Mouse (Mus musculus) adrenal gland, postnatal 36 days (tissue): ENCODE results near the gene Hsd17b13. TPM values are rescaled to one million over a fixed set of nuclear protein-coding genes. Genes with fewer than 3 reads are reported as not detected.

Experiments used
- DNase-seq, 2 experiments: peaks; one replicate each; pipeline ENCODE4 v3.0.0; 2021; ENCODE audit warnings: mixed read lengths in 1 of 2
- total RNA-seq, 2 experiments: library from RNA; stranded (reverse); gene quantifications; 2 replicates each; pipeline ENCODE4 v1.2.3; 2021

Hsd17b13 gene
- total RNA-seq, 2 experiments from 2014 or later = 0.20 TPM; not detected in 1

DNA sequence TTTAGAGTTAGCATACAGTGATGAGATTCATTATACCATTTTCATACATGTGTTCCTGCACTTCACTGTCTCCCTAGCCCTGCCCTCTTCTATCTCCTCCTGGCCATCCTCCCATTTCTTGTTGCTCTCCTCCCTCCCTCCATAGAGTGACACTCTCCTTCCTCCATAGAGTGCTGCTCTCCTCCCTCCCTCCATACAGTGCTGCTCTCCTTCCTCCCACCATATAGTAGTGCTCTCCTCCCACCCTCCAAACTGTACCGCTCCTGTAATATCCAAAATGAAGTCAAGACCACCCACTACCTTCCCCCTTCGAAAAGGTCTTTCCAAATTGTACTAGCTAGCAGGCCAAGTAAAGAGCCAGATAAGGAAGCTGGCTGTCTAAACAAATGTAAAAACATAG, 53.5 kb downstream of the Hsd17b13 start:
- DNase-seq = no peak

DNA sequence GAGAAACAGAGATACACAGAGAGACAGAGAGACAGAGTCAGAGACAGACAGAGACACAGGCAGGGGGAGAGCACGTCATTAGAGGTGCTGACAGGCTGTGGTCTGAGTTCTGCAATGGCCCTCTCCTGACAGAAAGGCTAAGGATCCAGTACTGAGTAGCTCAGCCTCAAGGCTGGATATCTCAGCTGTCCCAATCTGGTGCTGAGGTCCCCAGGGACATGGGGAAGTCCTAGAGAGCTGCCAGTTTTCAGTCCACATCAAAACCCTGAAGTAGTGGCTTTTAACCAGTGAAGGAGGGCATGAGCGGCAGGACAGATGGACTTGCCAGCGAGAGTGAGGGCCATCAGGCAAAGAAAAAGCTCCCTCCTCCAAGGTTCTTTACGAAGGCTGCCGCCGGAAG, 54.1 kb downstream of the Hsd17b13 start:
- no peak for DNase-seq

DNA sequence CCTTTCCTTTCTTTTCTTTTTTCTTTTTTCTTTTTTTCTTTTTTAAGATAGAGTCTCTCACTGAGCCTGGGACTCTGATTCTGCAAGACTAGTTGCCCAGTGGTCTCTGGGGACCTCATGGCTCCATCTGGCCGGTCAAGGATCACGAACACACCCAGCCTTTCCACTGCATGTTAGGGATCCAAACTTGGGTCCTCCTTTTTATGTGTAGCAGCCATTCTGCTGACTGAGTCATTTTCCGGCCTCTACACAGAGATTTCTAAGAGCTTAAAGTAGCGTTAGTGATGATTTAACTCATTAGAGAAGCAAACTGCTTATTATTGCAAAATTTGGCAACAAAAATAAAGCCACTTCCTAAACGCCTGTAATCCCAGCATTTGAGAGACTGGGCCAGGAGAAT, 54.8 kb downstream of the Hsd17b13 start:
- no peak for DNase-seq

DNA sequence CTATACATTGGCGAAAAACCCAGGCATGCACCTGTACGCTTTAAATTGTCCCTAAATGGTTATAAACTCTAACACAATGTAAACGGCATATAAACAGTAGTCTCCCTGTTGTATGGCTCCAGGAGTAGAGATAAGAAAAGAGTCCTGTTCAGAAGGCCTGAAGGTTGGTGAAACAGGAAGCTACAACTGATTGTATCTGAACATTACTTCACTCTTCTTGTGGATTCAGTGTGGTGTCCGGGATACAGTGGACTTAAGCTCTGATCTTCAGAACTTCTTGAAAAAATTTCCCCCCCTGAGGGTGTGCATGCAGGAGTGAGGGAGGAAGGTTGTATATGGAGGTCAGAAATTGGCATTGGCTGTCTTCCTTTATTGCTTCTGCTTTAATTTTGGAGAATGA, 57.7 kb downstream of the Hsd17b13 start:
- DNase-seq = no peak

DNA sequence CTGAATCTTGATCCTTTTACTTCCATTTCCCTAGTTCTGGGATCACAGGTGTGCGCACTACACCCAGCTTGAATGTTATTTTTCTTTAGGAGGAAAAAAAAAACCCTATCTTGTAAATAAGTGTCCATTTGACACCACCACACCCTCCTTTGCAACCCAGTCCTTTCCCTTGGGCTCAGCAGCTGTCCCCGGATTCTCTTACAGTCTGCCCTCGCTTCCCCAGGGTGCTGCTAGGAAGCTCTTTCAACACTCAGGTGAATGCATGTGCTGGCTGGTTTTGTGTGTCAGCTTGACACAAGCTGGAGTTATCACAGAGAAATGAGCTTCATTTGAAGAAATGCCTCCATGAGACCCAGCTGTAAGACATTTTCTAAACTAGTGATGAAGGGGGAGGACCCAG, 59.0 kb downstream of the Hsd17b13 start:
- DNase-seq = no peak

DNA sequence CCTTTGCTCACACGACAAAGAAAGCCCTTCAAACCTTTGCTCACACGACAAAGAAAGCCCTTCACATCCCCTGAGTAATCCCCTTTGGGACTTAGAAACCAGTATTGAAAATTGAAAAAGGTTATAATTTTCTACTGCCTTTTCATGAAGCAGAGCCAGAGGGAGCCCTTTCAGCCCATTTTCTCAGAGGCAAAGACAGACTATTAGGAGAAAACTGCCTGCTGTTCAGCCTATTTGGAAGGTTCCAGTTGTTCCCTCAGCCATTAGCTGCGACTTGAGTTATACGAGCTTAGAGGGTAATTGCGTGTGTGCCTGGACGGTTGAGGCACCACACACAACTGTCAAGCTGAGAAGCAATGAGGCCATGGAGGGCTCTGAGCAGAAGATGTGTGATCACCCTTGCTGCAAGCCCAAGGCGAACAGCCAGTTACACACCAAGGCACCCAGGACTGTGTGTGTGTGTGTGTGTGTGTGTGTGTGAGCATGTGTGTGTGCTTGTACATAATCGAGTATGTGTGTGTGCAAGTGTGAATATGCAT, 59.8 kb downstream of the Hsd17b13 start:
- DNase-seq = no peak

DNA sequence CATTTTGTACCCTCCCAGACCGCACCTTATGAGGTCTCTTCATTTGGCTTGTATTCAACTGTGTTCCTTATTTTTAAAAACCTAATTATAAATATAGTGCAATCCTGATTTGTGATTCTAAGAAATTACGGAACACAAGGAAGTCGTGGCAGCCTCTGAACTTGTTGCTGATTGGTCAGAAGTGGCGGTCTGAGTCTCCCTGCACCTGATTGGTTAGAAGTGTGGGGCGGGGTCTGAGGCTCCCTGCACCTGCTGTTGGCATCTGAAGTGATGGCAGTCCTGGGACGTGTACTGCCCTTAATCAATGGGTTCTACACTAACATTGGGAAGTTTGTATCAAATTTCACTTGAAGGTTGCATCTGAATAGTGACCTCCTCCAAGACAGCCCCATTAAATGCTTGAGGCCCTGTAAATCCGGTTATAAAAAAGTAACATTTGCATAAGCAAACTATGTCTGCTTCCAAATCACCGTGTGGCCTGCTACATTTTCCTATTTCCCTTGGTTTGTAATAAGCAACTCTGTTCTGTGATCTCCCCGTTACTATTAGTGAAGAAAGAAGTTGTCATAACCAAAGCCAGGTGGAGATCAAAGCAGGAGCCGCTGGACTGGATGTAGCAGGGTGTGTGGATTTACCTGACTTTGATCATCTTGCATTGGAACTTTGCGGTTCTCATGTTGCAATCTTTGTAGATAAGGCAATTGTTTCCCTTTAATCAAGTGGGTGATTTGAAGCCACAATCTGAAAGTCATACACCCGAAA, 60.4 kb downstream of the Hsd17b13 start:
- no peak for DNase-seq

DNA sequence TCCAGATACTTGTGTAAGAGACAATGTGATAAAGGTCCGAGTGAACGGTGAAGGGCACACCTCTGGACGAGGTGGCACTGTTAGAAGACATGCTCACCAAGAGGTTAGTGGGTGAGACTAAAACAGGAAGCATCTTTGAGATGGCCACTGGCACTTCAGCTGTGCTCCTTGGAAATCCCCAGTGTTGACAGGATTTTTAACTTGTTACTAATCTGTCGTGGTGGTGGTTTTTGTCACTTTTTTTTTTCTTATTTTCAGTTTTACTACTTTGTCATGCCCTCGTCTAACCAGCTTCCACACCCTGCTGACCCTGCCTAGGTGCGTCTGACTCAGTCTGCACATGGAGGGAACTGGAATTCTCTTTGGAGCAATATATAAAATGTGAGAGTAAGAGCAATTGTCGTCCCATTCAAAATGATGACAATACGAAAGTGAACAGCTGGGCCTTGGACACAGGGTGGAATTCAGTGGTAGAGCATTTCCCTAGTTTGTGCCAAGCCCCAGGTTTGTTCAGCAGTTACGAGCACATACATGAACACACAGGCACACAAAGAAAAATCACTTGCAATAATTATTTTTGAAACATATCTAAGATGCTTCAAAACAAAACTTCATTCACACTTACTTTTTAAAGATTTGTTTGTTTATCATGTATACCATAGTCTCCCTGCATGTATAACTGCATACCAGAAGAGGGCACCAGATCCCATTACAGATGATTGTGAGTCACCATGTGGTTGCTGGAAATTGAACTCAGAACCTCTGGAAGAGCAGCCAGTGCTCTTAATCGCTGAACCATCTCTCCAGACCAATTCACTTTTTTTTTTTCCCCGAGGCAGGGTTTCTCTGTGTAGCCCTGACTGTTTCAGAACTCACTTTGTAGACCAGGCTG, 62.6 kb downstream of the Hsd17b13 start:
- no peak for DNase-seq

DNA sequence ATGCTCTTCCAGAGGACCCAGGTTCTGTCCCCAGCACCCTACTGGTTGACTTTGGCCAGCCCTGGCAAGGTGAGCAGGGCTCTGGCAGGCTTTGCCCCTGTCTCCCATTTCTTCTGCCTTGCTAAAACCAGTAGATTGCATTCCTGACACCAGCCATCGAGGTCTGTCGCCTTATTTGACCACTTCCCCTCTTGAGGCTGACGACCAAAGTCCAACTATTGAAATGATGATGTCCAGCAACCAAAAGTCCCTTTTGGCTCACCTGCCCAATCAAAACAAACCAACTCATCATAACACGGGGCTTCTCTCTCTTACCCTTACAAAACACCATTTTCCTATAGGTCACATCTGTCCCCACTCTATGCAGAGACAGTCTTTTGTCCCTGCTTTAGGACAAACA, 64.1 kb downstream of the Hsd17b13 start:
- DNase-seq = no peak

DNA sequence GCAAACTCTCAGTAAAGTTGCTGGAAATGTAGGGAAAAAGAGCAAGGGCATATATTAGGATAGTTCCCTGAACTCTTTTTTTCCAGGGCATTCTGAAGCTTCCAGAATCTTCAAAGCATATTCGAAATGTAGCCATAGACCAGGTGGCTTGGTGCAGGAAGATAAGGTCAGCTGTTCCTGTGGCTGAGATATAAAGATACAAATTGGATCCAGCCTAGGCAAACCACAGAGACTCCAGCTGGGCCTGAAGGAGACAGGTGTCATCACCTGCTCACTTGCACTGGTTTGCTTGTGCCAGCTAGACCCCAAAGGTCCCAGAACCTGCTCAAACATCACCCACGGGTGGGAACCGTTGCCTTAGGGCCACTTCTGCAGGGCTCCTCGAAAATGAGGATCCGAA, 65.7 kb downstream of the Hsd17b13 start:
- no peak for DNase-seq

DNA sequence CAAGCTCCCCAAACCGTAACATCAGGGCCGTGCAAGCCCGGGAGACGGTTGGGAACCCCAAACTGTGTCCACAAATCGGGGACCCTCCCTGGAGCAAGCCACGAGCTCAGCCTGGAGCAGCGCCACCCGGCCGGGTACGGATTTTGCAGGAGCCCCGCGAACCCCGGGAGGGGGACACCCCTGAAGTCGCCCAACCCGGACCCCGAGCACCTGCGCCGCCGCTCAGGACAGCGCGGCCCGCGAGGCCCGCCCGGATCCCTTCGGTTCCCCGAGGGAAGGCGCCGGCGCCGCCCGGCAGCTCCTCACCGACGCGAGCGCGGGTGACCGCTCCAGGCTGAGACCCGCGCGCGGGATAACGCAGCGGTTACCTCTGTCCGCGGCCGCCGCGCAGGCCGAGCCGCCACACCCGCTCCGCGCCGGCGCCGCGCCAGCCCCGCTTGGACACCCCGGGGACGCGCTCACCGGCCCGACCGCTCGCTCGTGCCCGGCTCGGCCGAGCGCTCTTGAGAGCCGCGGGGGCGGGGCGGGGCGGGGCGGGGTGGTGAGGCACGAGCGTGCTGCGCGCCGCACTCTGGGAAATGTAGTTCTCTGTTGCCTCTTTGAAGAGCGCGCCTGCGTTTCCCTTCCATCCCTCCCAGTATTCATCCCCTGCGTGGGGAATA, 66.3 kb downstream of the Hsd17b13 start, which contains the start of gene Klhl8:
Klhl8 (minus strand) TSS at position 512 of the 662 bp plus-strand sequence.
- DNase-seq = peak; percentile 90 to 95

DNA sequence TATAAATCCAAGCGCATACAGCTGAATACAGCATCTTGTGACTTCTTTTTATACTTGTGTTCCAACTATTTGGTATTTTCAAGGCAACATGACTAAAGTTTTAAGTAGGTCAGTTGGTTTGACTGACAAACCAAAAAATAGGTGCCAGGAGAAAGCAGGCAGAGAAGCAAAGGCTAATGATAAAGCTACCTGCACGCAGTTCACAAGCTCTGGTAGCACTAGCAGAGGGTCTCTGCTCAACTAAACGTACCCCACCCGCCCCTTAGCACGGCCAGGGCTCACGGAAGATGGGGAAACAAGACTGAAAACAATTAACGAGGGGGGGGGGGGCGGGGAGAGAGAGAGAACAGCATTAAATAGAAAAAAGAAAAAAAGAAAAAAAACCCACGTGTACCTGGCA, 67.1 kb downstream of the Hsd17b13 start:
- DNase-seq = peak in 1 of 2 experiments; percentile 22

DNA sequence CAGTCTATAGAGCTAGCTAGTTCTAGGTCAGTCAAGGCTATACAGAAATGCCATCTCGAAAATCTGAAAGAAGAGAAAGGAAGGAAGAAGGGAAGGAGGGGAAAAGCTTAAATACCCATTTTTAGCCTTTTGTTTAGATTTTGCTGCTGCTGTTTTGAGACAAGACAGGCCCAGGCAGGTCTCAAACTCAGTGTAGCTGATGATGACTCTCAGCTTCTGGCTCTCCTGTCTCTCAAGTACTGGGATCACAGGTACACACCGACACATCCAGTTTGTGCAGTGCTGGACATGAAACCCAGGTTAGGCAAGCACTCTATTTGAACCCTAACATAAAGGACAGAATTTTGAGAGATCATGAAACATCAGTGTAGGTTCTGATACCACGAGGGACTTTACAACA, 67.7 kb downstream of the Hsd17b13 start:
- no peak for DNase-seq

DNA sequence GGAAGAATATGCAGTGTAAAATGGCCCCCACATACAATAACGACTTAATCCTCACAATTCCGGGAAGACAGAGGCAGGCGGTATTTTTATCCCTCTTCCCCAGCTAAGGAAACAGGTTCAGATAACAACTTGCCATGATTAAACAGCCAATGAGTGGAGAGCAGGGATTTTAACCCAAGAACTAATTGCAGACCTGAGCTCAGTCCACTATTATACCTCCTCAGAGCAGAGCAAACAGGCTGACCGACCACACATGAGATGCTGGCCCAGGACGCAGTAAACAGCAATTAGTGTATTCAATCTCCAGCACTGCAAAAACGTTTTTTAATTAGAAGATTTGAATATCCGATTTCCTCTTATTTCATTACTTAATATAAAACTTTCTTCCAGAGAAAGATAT, 68.4 kb downstream of the Hsd17b13 start:
- no peak for DNase-seq

DNA sequence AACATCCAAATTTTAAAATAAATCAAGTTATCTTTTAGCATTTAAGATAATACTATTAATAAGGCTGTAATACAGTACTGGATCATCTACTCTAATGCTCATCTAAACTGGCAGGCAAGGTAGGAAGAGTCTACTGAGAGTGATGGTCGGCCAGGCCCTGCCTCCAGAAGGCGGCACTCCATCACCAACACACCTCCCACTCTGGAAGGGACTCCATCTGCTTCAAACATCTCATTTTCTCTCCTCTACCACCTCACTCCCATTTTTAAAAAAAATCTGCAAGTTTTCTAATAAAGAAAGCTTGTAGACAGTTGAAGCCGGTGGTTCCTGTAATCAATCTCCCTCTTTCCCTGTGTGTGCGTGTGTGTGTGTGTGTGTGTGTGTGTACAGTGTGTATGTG, 69.4 kb downstream of the Hsd17b13 start:
- DNase-seq = no peak

DNA sequence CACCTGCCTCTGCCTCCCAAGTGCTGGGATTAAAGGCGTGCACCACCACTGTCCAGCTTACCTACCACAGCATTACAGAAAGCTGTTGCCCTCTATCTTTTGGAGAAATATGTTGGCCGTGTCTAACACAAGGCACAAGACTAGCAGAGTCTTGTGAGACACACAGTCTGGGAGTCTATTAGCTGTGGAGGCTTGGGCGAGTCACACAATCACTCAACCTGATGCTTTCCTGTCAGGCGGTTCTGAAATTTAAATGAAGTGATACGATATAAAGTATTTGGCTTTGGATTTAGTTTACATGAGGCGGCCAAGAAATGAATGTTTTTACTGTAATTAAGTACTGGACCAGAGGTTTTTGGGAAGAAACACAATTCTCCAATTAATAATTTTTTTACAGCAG, 71.0 kb downstream of the Hsd17b13 start:
- no peak for DNase-seq

Other genes starting within 250 kb of the Hsd17b13 start
- gene Klhl8, start 66.2 kb downstream of the Hsd17b13 start, total RNA-seq = 10 to 100 TPM; 19.7 to 20.5 TPM
- 10 to 100 TPM; 50.4 to 80.2 TPM for gene Hsd17b11, start 44.5 kb upstream of the Hsd17b13 start, total RNA-seq
- 10 to 100 TPM; 58.6 to 67.5 TPM for gene Nudt9, start 68.9 kb upstream of the Hsd17b13 start, total RNA-seq
- not detected for gene Gm17660, start 100.2 kb upstream of the Hsd17b13 start, total RNA-seq
- 10 to 100 TPM; 24.9 to 34.7 TPM for gene Sparcl1, start 136.3 kb upstream of the Hsd17b13 start, total RNA-seq
- gene Dspp, start 193.3 kb upstream of the Hsd17b13 start, total RNA-seq = not detected
- not detected for gene Dmp1, start 225.2 kb upstream of the Hsd17b13 start, total RNA-seq